Mouse (Mus musculus): ENCODE measurements around the gene Veph1. TPM values are rescaled to one million over a fixed set of nuclear protein-coding genes. Genes with fewer than 3 reads are reported as not detected.

Gene Veph1
- total RNA-seq, 1 experiment from 2014 or later = not detected

DNA sequence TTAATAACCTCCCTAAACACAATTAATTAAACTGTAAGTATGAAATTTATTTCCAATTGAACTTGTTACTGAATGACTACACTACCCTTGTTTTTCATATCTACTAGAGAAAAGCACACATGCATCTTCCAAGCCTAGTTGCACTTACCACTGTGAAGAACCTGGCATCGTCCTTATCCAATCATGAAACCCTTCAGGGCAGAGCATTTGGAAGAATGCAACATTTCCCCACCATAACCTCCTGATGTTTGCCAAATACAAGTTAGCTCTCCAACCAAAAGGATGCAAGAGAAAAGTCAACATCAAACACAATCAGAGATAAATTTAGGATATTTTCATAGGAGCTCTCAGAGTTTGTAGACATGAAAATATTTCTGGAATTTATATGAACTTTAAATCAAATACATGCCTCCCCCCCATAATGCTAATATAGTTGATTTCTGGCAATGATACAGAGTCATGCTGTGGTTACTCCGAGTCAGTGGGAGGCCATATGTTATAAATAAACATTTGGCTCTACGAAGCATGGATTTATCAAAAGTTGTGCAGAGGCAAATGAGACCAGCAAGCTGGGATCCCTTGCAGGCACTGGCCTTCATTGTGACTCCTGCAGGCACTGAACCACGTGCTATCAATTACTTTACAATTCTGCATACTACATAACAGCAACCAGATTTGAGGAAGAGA lies 165.2 kb downstream of the Veph1 start:
- ATAC-seq (ENCODE audit: extremely low read depth, insufficient number of reproducible peaks, low FRiP score, poor library complexity, severe bottlenecking) = no peak

DNA sequence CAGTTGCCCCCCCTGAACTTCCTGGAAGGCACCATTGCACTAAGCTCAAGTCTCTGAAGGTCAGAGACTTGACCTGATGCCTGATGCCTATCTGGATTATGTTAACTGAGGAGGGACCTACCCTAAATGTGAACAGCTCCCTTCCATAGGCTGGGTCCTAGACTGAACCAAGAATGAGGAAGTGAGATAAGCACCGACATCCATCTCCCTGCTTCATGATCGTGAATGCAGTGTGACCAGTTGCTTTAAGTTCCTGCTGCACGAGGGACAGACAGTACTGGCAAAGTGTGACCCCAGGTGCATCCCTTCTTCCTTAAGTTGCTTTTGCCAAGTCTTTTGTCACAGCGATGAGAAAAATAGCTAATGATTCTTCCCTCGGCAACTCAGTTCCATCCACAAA lies 166.9 kb downstream of the Veph1 start:
- ATAC-seq (ENCODE audit: extremely low read depth, insufficient number of reproducible peaks, low FRiP score, poor library complexity, severe bottlenecking) = no peak

DNA sequence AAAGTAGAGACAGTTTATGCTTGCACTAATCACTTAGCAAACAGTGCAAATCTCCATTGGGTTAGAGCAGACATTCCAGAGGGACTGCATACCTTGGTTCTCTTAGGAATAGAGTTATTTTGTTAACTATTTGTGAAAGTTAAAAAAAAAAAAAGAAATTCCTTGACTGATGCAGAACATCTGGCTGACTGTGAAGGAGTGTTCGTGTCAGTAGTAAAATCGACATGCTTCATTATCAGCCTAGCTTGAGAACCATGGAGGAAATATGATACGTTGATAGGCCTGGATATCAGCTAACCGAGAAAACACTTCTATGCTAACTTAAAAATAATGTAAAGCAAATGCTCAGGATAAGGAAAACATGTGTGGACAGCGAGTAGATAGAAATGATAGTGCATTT lies 191.1 kb downstream of the Veph1 start:
- no peak for ATAC-seq (ENCODE audit: extremely low read depth, insufficient number of reproducible peaks, low FRiP score, poor library complexity, severe bottlenecking)

DNA sequence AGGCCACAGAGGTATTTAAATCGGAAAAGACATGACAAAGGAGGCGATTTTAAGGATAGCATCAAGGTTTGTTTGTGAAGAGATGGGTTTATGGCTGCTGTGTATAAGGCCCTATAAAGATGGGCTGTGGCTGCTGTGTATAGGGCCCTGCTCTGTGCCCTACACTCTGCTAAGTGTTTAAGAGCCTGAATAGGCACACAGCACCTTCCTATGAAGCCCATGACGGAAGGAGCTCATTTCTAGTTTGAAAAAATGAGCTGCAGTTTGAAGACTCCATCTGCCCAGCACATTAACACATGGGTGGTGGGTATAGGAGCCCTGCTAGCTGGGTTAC lies 194.1 kb downstream of the Veph1 start:
- no peak for ATAC-seq (ENCODE audit: extremely low read depth, insufficient number of reproducible peaks, low FRiP score, poor library complexity, severe bottlenecking)

DNA sequence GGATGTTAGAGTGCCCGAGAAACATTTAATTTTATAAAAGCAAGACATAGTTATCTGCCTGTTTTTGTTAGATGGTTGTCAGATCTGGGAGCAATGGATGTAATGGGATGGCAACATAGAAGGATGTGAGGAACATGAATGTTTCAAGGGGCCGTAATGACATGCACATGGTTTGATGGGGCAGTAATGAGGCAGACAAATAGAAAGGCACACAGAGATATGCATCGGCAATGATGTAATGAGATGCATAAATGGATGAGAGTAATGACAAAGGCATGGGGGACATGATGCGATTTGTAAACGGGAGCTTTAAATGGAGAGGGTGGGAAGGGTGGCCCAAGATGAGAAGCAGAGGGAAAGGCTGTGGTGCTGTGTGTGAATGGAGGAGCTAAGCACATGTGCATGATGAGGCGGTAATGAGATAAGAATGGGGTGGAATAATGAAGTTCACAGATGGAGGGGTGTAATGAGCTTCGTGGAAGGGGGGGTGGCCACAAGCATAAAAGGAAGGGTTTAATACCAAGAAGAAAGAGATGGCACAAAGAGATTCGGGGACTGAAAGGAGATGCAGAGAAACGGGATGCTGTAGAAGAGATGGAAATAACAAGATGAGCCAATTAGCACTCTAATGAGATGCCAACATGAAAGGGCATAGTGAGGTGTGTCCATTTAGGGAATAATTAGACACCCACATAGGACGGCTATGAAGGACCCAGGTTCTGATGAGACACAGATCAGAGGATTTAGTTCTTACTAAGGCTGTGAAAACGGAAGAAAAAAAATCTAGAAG lies 194.6 kb downstream of the Veph1 start:
- no peak for ATAC-seq (ENCODE audit: extremely low read depth, insufficient number of reproducible peaks, low FRiP score, poor library complexity, severe bottlenecking)

DNA sequence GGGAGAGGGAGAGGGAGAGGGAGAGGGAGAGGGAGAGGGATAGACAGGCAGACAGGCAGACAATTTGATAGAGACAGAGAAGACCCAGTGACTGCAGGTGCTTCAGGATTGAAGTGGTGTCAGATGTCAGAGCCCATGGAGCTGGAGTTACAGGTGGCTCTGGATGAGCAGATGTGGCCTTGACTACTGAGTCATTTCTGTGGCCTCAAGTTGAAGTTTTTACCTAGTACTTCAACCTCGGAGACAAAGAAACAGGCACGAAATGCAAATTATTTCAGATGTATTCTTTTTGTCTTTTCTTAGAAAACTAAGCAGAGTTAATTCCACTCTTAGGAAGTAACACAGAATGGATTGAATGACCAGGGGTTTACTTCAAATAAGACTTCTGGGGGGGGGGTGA lies 195.6 kb downstream of the Veph1 start:
- no peak for ATAC-seq (ENCODE audit: extremely low read depth, insufficient number of reproducible peaks, low FRiP score, poor library complexity, severe bottlenecking)

- no peak for ATAC-seq (ENCODE audit: extremely low read depth, insufficient number of reproducible peaks, low FRiP score, poor library complexity, severe bottlenecking)
Measured at GRCm38 (mm10) chr3:66091746-66092145, 204.9 kb downstream of the Veph1 start.

- no peak for ATAC-seq (ENCODE audit: extremely low read depth, insufficient number of reproducible peaks, low FRiP score, poor library complexity, severe bottlenecking)
Measured at GRCm38 (mm10) chr3:66087608-66088007, 209.0 kb downstream of the Veph1 start.

DNA sequence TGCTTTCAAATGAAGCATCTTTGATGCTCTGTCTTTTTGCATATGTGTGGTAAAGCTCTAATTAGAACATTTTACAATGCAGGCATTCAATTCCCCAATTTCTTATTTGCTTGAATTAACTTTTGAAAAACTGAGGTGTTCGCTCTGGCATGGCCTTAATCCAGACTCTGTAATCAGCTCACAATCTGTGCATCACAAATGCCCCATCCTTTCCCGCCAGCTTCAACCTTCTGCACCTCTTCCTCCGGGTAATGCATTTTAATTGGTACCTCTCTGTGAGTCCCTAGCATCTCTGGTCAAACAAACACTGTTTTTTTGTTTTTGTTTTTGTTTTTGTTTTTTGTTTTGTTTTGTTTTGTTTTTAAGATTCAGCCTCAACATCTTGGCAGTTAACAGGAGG lies 212.8 kb downstream of the Veph1 start:
- ATAC-seq (ENCODE audit: extremely low read depth, insufficient number of reproducible peaks, low FRiP score, poor library complexity, severe bottlenecking) = no peak

GRCm38 (mm10) chr3:66083407-66083806 lies 213.2 kb downstream of the Veph1 start:
- no peak for ATAC-seq (ENCODE audit: extremely low read depth, insufficient number of reproducible peaks, low FRiP score, poor library complexity, severe bottlenecking)

DNA sequence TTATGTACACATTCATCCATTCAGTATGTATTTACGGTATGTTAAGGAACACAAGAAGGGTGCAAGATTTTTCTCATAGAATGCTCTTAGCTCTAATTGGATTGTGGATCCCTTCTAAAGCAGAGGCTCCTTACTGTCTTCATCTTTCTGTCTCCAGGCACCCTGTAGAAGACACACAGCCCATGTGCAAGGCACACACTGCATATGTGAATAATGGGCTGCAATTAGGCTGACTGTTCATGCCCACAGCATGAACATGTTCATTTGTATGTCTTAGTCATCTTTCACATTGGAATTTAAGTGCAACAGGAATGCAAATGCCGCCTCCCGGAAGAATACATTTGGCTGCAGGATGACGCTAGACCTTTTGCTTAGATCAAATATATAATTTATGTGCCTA lies 213.7 kb downstream of the Veph1 start:
- ATAC-seq (ENCODE audit: extremely low read depth, insufficient number of reproducible peaks, low FRiP score, poor library complexity, severe bottlenecking) = no peak

- ATAC-seq (ENCODE audit: extremely low read depth, insufficient number of reproducible peaks, low FRiP score, poor library complexity, severe bottlenecking) = no peak
Measured at GRCm38 (mm10) chr3:66081363-66081736, 215.3 kb downstream of the Veph1 start.

- ATAC-seq (ENCODE audit: extremely low read depth, insufficient number of reproducible peaks, low FRiP score, poor library complexity, severe bottlenecking) = no peak
Measured at GRCm38 (mm10) chr3:66080631-66081362, 215.8 kb downstream of the Veph1 start.

DNA sequence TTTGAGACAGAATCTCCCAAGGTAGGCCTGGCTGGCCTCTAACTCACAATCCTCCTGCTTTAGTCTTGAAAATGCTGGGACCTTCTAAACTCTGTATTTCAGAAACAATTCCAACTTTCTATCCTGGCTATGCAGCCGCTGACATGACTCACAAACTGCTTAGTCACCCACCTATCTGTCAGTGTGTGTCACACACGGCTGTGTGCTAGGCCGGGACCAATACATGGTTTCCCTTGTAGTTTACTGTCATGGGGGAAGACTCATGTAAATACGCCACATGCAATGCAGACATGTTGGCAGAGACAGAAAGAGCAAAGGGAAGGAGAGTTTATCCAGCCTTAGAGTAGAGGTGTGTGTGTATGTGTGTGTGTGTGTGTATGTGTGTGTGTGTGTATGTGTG lies 216.8 kb downstream of the Veph1 start:
- no peak for ATAC-seq (ENCODE audit: extremely low read depth, insufficient number of reproducible peaks, low FRiP score, poor library complexity, severe bottlenecking)

DNA sequence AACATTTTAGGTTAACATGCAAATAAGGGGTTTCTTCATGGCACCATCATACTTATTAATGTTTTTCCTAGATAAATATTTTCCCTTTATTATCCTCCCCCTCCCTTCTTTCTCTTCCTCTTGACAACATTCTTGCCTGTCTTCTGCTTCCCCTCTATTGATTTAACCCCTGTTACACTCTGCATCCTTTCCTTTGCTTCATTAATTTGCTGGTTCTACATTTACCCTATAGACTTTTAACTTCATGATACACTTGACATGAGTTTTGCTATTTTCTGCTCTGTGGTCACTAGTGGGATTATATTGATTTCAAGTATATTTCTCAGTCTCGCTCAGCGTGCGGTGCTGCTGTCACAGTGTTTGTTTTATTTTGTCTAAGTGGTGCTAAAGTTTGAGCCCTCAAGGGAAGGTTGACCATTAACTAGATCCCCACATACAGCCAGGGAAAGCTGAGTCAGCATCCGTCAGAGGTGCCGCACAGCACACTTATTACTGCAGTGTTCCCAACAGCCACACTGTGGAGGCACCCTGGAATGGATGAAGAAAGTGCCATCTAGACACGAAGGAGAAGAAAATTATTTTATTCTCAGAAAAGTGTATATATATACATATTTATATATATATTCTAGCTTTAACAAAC lies 217.6 kb downstream of the Veph1 start:
- ATAC-seq (ENCODE audit: extremely low read depth, insufficient number of reproducible peaks, low FRiP score, poor library complexity, severe bottlenecking) = no peak

DNA sequence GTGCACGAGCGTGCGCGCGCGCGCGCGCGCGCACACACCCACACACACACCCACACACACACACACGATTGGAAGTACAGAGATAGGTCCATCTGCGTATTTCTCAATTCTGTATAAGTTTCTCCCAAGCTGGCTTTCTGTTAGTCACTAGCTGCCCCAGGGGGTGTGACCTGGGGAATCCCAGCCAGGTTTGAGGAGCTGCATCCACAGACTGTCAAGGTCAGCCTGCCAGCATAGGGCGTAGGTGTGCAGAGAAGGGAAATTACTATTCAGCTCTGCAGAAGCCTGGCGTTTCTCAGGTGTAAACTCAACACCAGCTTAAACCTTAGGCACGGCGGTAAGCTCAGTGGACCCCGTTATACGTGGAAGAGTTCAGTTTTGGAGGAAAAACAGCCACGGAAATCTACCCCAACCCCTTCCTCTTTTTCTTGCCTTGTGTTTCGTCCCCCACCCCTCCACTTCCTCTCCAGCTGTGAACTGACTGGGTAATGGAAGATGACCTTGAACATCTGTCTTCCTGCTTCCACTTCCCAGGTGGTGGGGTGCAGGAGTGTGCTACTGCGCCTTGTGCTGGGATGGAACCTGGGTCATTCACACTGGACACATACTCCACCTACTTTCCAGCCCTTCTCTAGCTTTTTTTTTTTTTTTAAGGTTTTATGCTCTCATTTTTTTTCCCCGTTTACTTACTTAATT lies 218.5 kb downstream of the Veph1 start:
- no peak for ATAC-seq (ENCODE audit: extremely low read depth, insufficient number of reproducible peaks, low FRiP score, poor library complexity, severe bottlenecking)

- no peak for ATAC-seq (ENCODE audit: extremely low read depth, insufficient number of reproducible peaks, low FRiP score, poor library complexity, severe bottlenecking)
Measured at GRCm38 (mm10) chr3:66070274-66070673, 226.4 kb downstream of the Veph1 start.

GRCm38 (mm10) chr3:66063881-66064280 lies 232.8 kb downstream of the Veph1 start:
- no peak for ATAC-seq (ENCODE audit: extremely low read depth, insufficient number of reproducible peaks, low FRiP score, poor library complexity, severe bottlenecking)

GRCm38 (mm10) chr3:66056912-66057311 lies 239.7 kb downstream of the Veph1 start:
- ATAC-seq (ENCODE audit: extremely low read depth, insufficient number of reproducible peaks, low FRiP score, poor library complexity, severe bottlenecking) = no peak
